Mouse (Mus musculus) splenic B cell, adult 2 months (primary cell): ENCODE results near the gene Drc1.

Source experiments
- DNase-seq: peaks from one replicate; pipeline ENCODE4 v3.0.0-alpha.2; 2011; ENCODE audit warnings: low read depth, low spot score
- H3K27me3 ChIP-seq: 2 replicates; pipeline ENCODE4 v1.6.1; 2012; ENCODE audit warnings: mild to moderate bottlenecking, low read length, moderate library complexity, mixed read lengths; ENCODE audit not compliant: control insufficient read depth, poor library complexity, insufficient read depth, severe bottlenecking
- H3K36me3 ChIP-seq: 2 replicates; pipeline ENCODE4 v1.6.1; 2012; ENCODE audit warnings: mild to moderate bottlenecking, low read length, moderate library complexity, mixed read lengths; ENCODE audit not compliant: control insufficient read depth, poor library complexity, insufficient read depth, severe bottlenecking

Drc1 gene

GRCm38 (mm10) chr5:30355114-30355513, 73.9 kb downstream of the Drc1 start:
- DNase-seq, result no peak
- H3K36me3 ChIP-seq, result no peaks in the 10 kb centered on the region
- H3K27me3 ChIP-seq, result no peaks in the 10 kb centered on the region

GRCm38 (mm10) chr5:30355559-30356159, 74.5 kb downstream of the Drc1 start:
- no peak for DNase-seq
- H3K36me3 ChIP-seq, result no peaks in the 10 kb centered on the region
- no peaks in the 10 kb centered on the region for H3K27me3 ChIP-seq

GRCm38 (mm10) chr5:30356647-30357046, 75.5 kb downstream of the Drc1 start:
- no peaks in the 10 kb centered on the region for H3K27me3 ChIP-seq
- DNase-seq, result no peak
- H3K36me3 ChIP-seq, result no peaks in the 10 kb centered on the region

GRCm38 (mm10) chr5:30358436-30359099, 77.4 kb downstream of the Drc1 start:
- no peak for DNase-seq
- H3K36me3 ChIP-seq, result no peaks in the 10 kb centered on the region
- no peaks in the 10 kb centered on the region for H3K27me3 ChIP-seq

GRCm38 (mm10) chr5:30367405-30367804, 86.2 kb downstream of the Drc1 start:
- H3K27me3 ChIP-seq, result no peaks in the 10 kb centered on the region
- H3K36me3 ChIP-seq, result no peaks in the 10 kb centered on the region
- no peak for DNase-seq

GRCm38 (mm10) chr5:30369426-30369825, 88.2 kb downstream of the Drc1 start:
- Histone ChIP-seq H3K27me3 (no peaks in the 10 kb centered on the region), H3K36me3 (no peaks in the 10 kb centered on the region)
- DNase-seq, result no peak

- Histone ChIP-seq H3K27me3 (no peaks in the 10 kb centered on the region), H3K36me3 (no peaks in the 10 kb centered on the region)
- DNase-seq, result no peak
Observed at GRCm38 (mm10) chr5:30382876-30383275, 101.7 kb downstream of the Drc1 start.

GRCm38 (mm10) chr5:30387726-30388125, 106.5 kb downstream of the Drc1 start:
- no peak for DNase-seq
- no peaks in the 10 kb centered on the region for H3K27me3 ChIP-seq
- H3K36me3 ChIP-seq, result no peaks in the 10 kb centered on the region

GRCm38 (mm10) chr5:30389836-30390235, 108.6 kb downstream of the Drc1 start:
- H3K27me3 ChIP-seq, result no peaks in the 10 kb centered on the region
- DNase-seq, result no peak
- no peaks in the 10 kb centered on the region for H3K36me3 ChIP-seq

- DNase-seq, result peak; percentile 57
- Histone ChIP-seq H3K27me3 (no peaks in the 10 kb centered on the region), H3K36me3 (no peaks in the 10 kb centered on the region)
Observed at GRCm38 (mm10) chr5:30391473-30391872, 110.3 kb downstream of the Drc1 start.

- no peak for DNase-seq
- H3K27me3 ChIP-seq, result no peaks in the 10 kb centered on the region
Observed at GRCm38 (mm10) chr5:30400521-30400920, 119.3 kb downstream of the Drc1 start.

GRCm38 (mm10) chr5:30401165-30401564, 120.0 kb downstream of the Drc1 start:
- H3K36me3 ChIP-seq, result no peaks in the 10 kb centered on the region
- no peak for DNase-seq
- H3K27me3 ChIP-seq, result no peaks in the 10 kb centered on the region

More at GRCm38 (mm10) chr5:30400521-30400920, 119.3 kb downstream of the Drc1 start:
- no peaks in the 10 kb centered on the region for H3K36me3 ChIP-seq

GRCm38 (mm10) chr5:30406876-30407275, 125.7 kb downstream of the Drc1 start:
- H3K36me3 ChIP-seq, result no peaks in the 10 kb centered on the region
- no peaks in the 10 kb centered on the region for H3K27me3 ChIP-seq
- DNase-seq, result no peak

- Histone ChIP-seq H3K27me3 (no peaks in the 10 kb centered on the region), H3K36me3 (no peaks in the 10 kb centered on the region)
- no peak for DNase-seq
Observed at GRCm38 (mm10) chr5:30411524-30411923, 130.3 kb downstream of the Drc1 start.

- Histone ChIP-seq H3K27me3 (no peaks in the 10 kb centered on the region), H3K36me3 (no peaks in the 10 kb centered on the region)
- no peak for DNase-seq
Observed at GRCm38 (mm10) chr5:30415381-30415780, 134.2 kb downstream of the Drc1 start.

- no peak for DNase-seq
- Histone ChIP-seq H3K27me3 (no peaks in the 10 kb centered on the region), H3K36me3 (no peaks in the 10 kb centered on the region)
Observed at GRCm38 (mm10) chr5:30415876-30416275, 134.7 kb downstream of the Drc1 start.
